Mouse (Mus musculus): ENCODE results near the gene Olfr868. TPM values are rescaled to one million over a fixed set of nuclear protein-coding genes. Genes with fewer than 3 reads are reported as not detected.

Gene Olfr868
- polyA plus RNA-seq (2017; shearing (Covaris generic)), result not detected

GRCm38 (mm10) chr9:20098326-20098725, at the start of gene Olfr868:
Gene Olfr868 (plus strand): TSS chr9:20098626.

GRCm38 (mm10) chr9:20057462-20057861, 41.0 kb upstream of the Olfr868 start, which contains the start of gene Olfr867:
Gene Olfr867 (minus strand): TSS chr9:20057562.

GRCm38 (mm10) chr9:20128709-20129108, 30.3 kb downstream of the Olfr868 start, which contains the start of gene Olfr869:
Gene Olfr869 (plus strand): TSS chr9:20129009.

Other genes starting within 250 kb of the Olfr868 start
- not detected for gene Olfr860, start 248.9 kb upstream of the Olfr868 start, polyA plus RNA-seq (2017; shearing (Covaris generic))
- gene Olfr862, start 210.6 kb upstream of the Olfr868 start, polyA plus RNA-seq (2017; shearing (Covaris generic)), result not detected
- 1.1 TPM for gene Olfr77, start 181.8 kb upstream of the Olfr868 start, polyA plus RNA-seq (2017; shearing (Covaris generic))
- not detected for gene Olfr866, start 70.6 kb upstream of the Olfr868 start, polyA plus RNA-seq (2017; shearing (Covaris generic))
- gene Olfr867, start 41.1 kb upstream of the Olfr868 start, polyA plus RNA-seq (2017; shearing (Covaris generic)), result not detected
- gene Olfr869, start 30.4 kb downstream of the Olfr868 start, polyA plus RNA-seq (2017; shearing (Covaris generic)), result not detected
- not detected for gene Olfr870, start 75.4 kb downstream of the Olfr868 start, polyA plus RNA-seq (2017; shearing (Covaris generic))
- gene Olfr871, start 113.6 kb downstream of the Olfr868 start, polyA plus RNA-seq (2017; shearing (Covaris generic)), result not detected
- not detected for gene Olfr872, start 138.5 kb downstream of the Olfr868 start, polyA plus RNA-seq (2017; shearing (Covaris generic))
- gene Olfr39, start 183.7 kb downstream of the Olfr868 start, polyA plus RNA-seq (2017; shearing (Covaris generic)), result not detected
- not detected for gene Olfr873, start 199.9 kb downstream of the Olfr868 start, polyA plus RNA-seq (2017; shearing (Covaris generic))
- gene Olfr18, start 237.5 kb downstream of the Olfr868 start, polyA plus RNA-seq (2017; shearing (Covaris generic)), result not detected

Data from activated CD4-positive, CD25-positive, alpha-beta regulatory T cell, adult 9 weeks (primary cell).